Mouse (Mus musculus) embryonic facial prominence, embryonic 12.5 days (tissue): ENCODE measurements at regions not wholly inside any gene's neighbourhood (a gene's known extent, or its start where the extent isn't known, plus 50 kb on each side); places are given as distances from the start of the nearest gene placed in this dataset.

ENCODE experiments used
- ATAC-seq: fragments of 200-750 bp; cut with Nextera tagmentation; 2 replicates; pipeline ENCODE4 v1.8.0; 2017; ENCODE audit not compliant: insufficient number of reproducible peaks, insufficient read depth, low FRiP score, low TSS enrichment
- H3K27ac ChIP-seq: fragments of 300-500 bp; sonication (generic); 2 replicates; pipeline ENCODE4 v1.5.1; 2016; ENCODE audit warnings: mild to moderate bottlenecking
- H3K27me3 ChIP-seq: fragments of 300-500 bp; sonication (generic); 2 replicates; pipeline ENCODE4 v1.6.1; 2016; ENCODE audit warnings: mild to moderate bottlenecking, moderate library complexity
- H3K36me3 ChIP-seq: fragments of 300-500 bp; sonication (generic); 2 replicates; pipeline ENCODE4 v1.6.1; 2016; ENCODE audit warnings: mild to moderate bottlenecking
- H3K4me1 ChIP-seq: fragments of 300-500 bp; sonication (generic); 2 replicates; pipeline ENCODE4 v1.6.1; 2016
- H3K4me2 ChIP-seq: fragments of 300-500 bp; sonication (generic); replicated peaks from 2 replicates; pipeline ENCODE4 v1.6.1; 2016; ENCODE audit warnings: mild to moderate bottlenecking, moderate library complexity
- H3K4me3 ChIP-seq: fragments of 300-500 bp; sonication (generic); 2 replicates; pipeline ENCODE4 v1.5.1; 2016; ENCODE audit warnings: mild to moderate bottlenecking
- H3K9ac ChIP-seq: fragments of 300-500 bp; sonication (generic); 2 replicates; pipeline ENCODE4 v1.6.1; 2016; ENCODE audit warnings: mild to moderate bottlenecking, moderate library complexity
- H3K9me3 ChIP-seq: fragments of 300-500 bp; sonication (generic); 2 replicates; pipeline ENCODE4 v1.6.1; 2016; ENCODE audit warnings: mild to moderate bottlenecking, moderate library complexity
- WGBS: fragments of 180-500 bp; shearing (Covaris S2); methylation state at CpG from one replicate; pipeline ENCODE4 v1.1.7; 2016; 5-methylcytosine and 5-hydroxymethylcytosine counted together

GRCm38 (mm10) chr14:68240146-68240545 lies 1054.0 kb downstream of the Synb start:
- H3K9me3 ChIP-seq: no peaks in the 10 kb centered on the region
- H3K27me3 ChIP-seq: no peaks in the 10 kb centered on the region
- no peaks in the 10 kb centered on the region for H3K4me1 ChIP-seq
- H3K4me2 ChIP-seq: no peak overlapping the region
- WGBS: 86% methylated on average over 7 of the region's 7 CpGs
- no peak for ATAC-seq
- no peak overlapping the region for H3K27ac ChIP-seq
- H3K4me3 ChIP-seq: no peak overlapping the region
- H3K36me3 ChIP-seq: no peaks in the 10 kb centered on the region
- no peak overlapping the region for H3K9ac ChIP-seq

DNA sequence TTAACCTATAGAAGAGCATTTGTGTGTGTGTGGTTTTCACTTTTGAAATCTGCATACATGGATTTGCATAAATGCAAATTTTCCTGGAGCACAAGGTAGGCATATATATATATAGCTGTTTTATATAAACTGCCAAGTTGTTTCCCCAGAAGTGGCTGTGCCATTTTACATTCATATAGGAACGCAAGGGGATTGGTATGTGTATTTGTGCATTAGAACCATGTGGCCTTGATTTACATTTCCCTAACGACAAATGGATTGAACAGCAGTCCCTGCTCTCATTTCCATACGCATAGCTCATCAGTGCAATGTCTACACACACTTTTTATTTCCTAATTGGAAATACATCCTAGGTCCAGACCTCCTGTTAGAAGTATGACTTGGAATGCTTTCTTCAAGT lies 1069.9 kb downstream of the Synb start:
- no peaks in the 10 kb centered on the region for H3K27me3 ChIP-seq
- 60% methylated on average over 3 of the region's 3 CpGs for whole genome bisulfite sequencing
- no peaks in the 10 kb centered on the region for H3K36me3 ChIP-seq
- H3K4me3 ChIP-seq: no peak overlapping the region
- no peak overlapping the region for H3K27ac ChIP-seq
- H3K9me3 ChIP-seq: no peaks in the 10 kb centered on the region
- H3K9ac ChIP-seq: no peak overlapping the region
- H3K4me1 ChIP-seq: no peaks in the 10 kb centered on the region; the same call in 1 of the 2 replicates
- ATAC-seq: no peak
- H3K4me2 ChIP-seq: no peak overlapping the region

GRCm38 (mm10) chr14:68219025-68219595 lies 1075.0 kb downstream of the Synb start:
- no peaks in the 10 kb centered on the region; the same call in 1 of the 2 replicates for H3K4me1 ChIP-seq
- H3K4me2 ChIP-seq: no peak overlapping the region
- H3K9ac ChIP-seq: no peak overlapping the region
- no peaks in the 10 kb centered on the region for H3K27me3 ChIP-seq
- no peaks in the 10 kb centered on the region for H3K9me3 ChIP-seq
- WGBS: 68% methylated on average over 9 of the region's 9 CpGs
- no peak for ATAC-seq
- H3K4me3 ChIP-seq: no peak overlapping the region
- no peak overlapping the region for H3K27ac ChIP-seq
- H3K36me3 ChIP-seq: no peaks in the 10 kb centered on the region

- H3K9ac ChIP-seq: no peak overlapping the region
- H3K4me3 ChIP-seq: no peak overlapping the region
- no peaks in the 10 kb centered on the region; the same call in 1 of the 2 replicates for H3K4me1 ChIP-seq
- no peak for ATAC-seq
- H3K9me3 ChIP-seq: no peaks in the 10 kb centered on the region
- no peak overlapping the region for H3K4me2 ChIP-seq
- no peak overlapping the region for H3K27ac ChIP-seq
- WGBS: 74% methylated on average over 4 of the region's 4 CpGs
- no peaks in the 10 kb centered on the region for H3K27me3 ChIP-seq
- H3K36me3 ChIP-seq: no peaks in the 10 kb centered on the region
These were observed 1075.6 kb downstream of the Synb start for GRCm38 (mm10) chr14:68218471-68218870.

GRCm38 (mm10) chr14:68217986-68218385 lies 1076.1 kb downstream of the Synb start:
- Histone ChIP-seq H3K36me3 (no peaks in the 10 kb centered on the region), H3K4me1 (no peaks in the 10 kb centered on the region; the same call in 1 of the 2 replicates), H3K27me3 (no peaks in the 10 kb centered on the region), H3K9me3 (no peaks in the 10 kb centered on the region), H3K27ac (no peak overlapping the region), H3K4me3 (no peak overlapping the region), H3K4me2 (no peak overlapping the region), H3K9ac (no peak overlapping the region)
- 83% methylated on average over 6 of the region's 6 CpGs for WGBS
- ATAC-seq: no peak

DNA sequence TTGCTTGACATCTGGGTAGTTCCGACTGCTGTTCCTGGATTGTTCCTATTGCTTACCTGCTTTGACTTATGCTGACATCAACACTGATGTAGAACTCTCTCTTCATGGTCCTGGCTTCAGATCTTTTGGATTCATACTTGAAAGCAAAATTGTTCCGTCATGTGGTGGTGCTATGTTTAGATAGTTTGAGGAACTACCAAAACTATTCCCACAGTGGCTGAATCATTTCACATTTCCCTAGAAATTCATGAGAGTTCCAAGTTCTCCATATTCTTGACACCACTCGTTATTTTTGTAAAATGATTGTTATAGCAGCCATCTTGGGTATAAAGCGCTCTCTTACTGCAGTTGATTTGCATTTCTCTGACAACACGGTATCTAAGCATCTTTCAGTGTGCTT lies 1080.2 kb downstream of the Synb start:
- WGBS: 89% methylated on average over 5 of the region's 5 CpGs
- Histone ChIP-seq H3K27ac (no peak overlapping the region), H3K9me3 (no peaks in the 10 kb centered on the region), H3K27me3 (no peaks in the 10 kb centered on the region), H3K4me2 (no peak overlapping the region), H3K36me3 (no peaks in the 10 kb centered on the region), H3K4me1 (no peaks in the 10 kb centered on the region), H3K4me3 (no peak overlapping the region), H3K9ac (no peak overlapping the region)
- no peak for ATAC-seq

GRCm38 (mm10) chr14:68198802-68199201 lies 1095.3 kb downstream of the Synb start:
- 6% methylated on average over 8 of the region's 8 CpGs for WGBS
- H3K9me3 ChIP-seq: no peaks in the 10 kb centered on the region
- no peak for ATAC-seq
- no peaks in the 10 kb centered on the region for H3K36me3 ChIP-seq
- no peak overlapping the region for H3K27ac ChIP-seq
- no peak overlapping the region for H3K4me3 ChIP-seq
- peaks cover 7% of the 10 kb centered on the region for H3K4me1 ChIP-seq
- no peak overlapping the region for H3K4me2 ChIP-seq
- H3K9ac ChIP-seq: no peak overlapping the region
- H3K27me3 ChIP-seq: no peaks in the 10 kb centered on the region

- no peak overlapping the region for H3K9ac ChIP-seq
- peak; percentile 56; the same call in 1 of the 2 replicates for ATAC-seq
These were observed 1096.7 kb downstream of the Synb start for GRCm38 (mm10) chr14:68197470-68197800.

GRCm38 (mm10) chr14:68196762-68197469 lies 1097.2 kb downstream of the Synb start:
- 0 out of 2 replicates have a peak, but pooled peaks have one; percentile 6 for ATAC-seq
- no peak overlapping the region for H3K4me3 ChIP-seq
- no peak overlapping the region for H3K27ac ChIP-seq
- peak overlapping the region; percentile 30 for H3K4me2 ChIP-seq
- no peak overlapping the region for H3K9ac ChIP-seq
- H3K9me3 ChIP-seq: no peaks in the 10 kb centered on the region
- WGBS: 31% methylated on average over 9 of the region's 9 CpGs
- H3K4me1 ChIP-seq: peaks cover 7% of the 10 kb centered on the region
- H3K27me3 ChIP-seq: no peaks in the 10 kb centered on the region
- H3K36me3 ChIP-seq: no peaks in the 10 kb centered on the region

More at GRCm38 (mm10) chr14:68197470-68197800, 1096.7 kb downstream of the Synb start:
- peaks cover 7% of the 10 kb centered on the region for H3K4me1 ChIP-seq
- H3K4me3 ChIP-seq: no peak overlapping the region
- no peaks in the 10 kb centered on the region for H3K27me3 ChIP-seq
- H3K4me2 ChIP-seq: peak overlapping the region; percentile 30
- no peaks in the 10 kb centered on the region for H3K9me3 ChIP-seq
- 3% methylated on average over 10 of the region's 13 CpGs for WGBS
- no peak overlapping the region for H3K27ac ChIP-seq
- H3K36me3 ChIP-seq: no peaks in the 10 kb centered on the region

- no peak for ATAC-seq
- Histone ChIP-seq H3K4me2 (no peak overlapping the region), H3K36me3 (no peaks in the 10 kb centered on the region), H3K9ac (no peak overlapping the region), H3K4me3 (no peak overlapping the region), H3K4me1 (peaks cover 7% of the 10 kb centered on the region), H3K27me3 (no peaks in the 10 kb centered on the region), H3K27ac (no peak overlapping the region), H3K9me3 (no peaks in the 10 kb centered on the region)
- 73% methylated on average over 9 of the region's 9 CpGs for WGBS
These were observed 1097.9 kb downstream of the Synb start for GRCm38 (mm10) chr14:68196201-68196600.

DNA sequence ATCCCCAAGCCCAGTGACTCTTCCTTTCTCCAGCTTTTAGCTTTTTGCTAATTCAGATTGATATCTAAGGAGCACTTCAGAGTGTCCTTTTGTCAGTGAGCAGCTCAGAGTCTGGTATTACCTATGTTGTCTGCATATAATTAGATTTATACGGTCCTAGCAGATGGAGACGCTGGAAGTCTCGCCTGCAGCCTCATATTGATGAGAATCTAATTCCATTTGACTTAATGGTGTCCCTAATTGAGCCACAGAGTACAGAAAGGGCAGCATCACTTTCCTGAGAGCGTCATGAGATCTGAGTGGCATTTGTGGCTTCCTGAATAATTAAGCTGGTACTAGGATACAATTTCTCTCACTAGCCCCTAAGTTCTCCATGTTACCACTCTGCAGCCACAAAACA lies 1104.2 kb downstream of the Synb start:
- ATAC-seq: no peak

GRCm38 (mm10) chr14:68188325-68188724 lies 1105.8 kb downstream of the Synb start:
- Histone ChIP-seq H3K9me3 (no peaks in the 10 kb centered on the region), H3K27ac (no peak overlapping the region), H3K9ac (no peak overlapping the region), H3K4me2 (no peak overlapping the region), H3K36me3 (no peaks in the 10 kb centered on the region), H3K4me1 (no peaks in the 10 kb centered on the region), H3K27me3 (no peaks in the 10 kb centered on the region), H3K4me3 (no peak overlapping the region)
- 69% methylated on average over 5 of the region's 5 CpGs for WGBS
- ATAC-seq: no peak

More for the DNA sequence above, 1104.2 kb downstream of the Synb start:
- H3K4me1 ChIP-seq: no peaks in the 10 kb centered on the region
- H3K36me3 ChIP-seq: no peaks in the 10 kb centered on the region
- no peak overlapping the region for H3K27ac ChIP-seq
- H3K27me3 ChIP-seq: no peaks in the 10 kb centered on the region
- 43% methylated on average over 4 of the region's 4 CpGs for WGBS
- no peaks in the 10 kb centered on the region for H3K9me3 ChIP-seq
- H3K4me2 ChIP-seq: no peak overlapping the region
- H3K9ac ChIP-seq: no peak overlapping the region
- no peak overlapping the region for H3K4me3 ChIP-seq
